Mouse (Mus musculus): ENCODE measurements around the gene Thsd4. TPM values are rescaled to one million over a fixed set of nuclear protein-coding genes. Genes with fewer than 3 reads are reported as not detected.

Gene Thsd4
- total RNA-seq, 2 experiments from 2014 or later: not detected

GRCm38 (mm10) chr9:60229496-60229895, 292.4 kb downstream of the Thsd4 start:
- ATAC-seq (replicated peaks; ENCODE audit: poor library complexity, severe bottlenecking): no peak

- no peak for ATAC-seq (replicated peaks; ENCODE audit: poor library complexity, severe bottlenecking)
Measured at GRCm38 (mm10) chr9:60227727-60228126, 294.1 kb downstream of the Thsd4 start.

GRCm38 (mm10) chr9:60226679-60227078, 295.2 kb downstream of the Thsd4 start:
- ATAC-seq (replicated peaks; ENCODE audit: poor library complexity, severe bottlenecking): no peak

GRCm38 (mm10) chr9:60226155-60226554, 295.7 kb downstream of the Thsd4 start:
- no peak for ATAC-seq (replicated peaks; ENCODE audit: poor library complexity, severe bottlenecking)

GRCm38 (mm10) chr9:60225453-60225852, 296.4 kb downstream of the Thsd4 start:
- no peak for ATAC-seq (replicated peaks; ENCODE audit: poor library complexity, severe bottlenecking)

GRCm38 (mm10) chr9:60224039-60224695, 297.7 kb downstream of the Thsd4 start:
- no peak for ATAC-seq (replicated peaks; ENCODE audit: poor library complexity, severe bottlenecking)

- ATAC-seq (replicated peaks; ENCODE audit: poor library complexity, severe bottlenecking): no peak
Measured at GRCm38 (mm10) chr9:60220431-60220830, 301.4 kb downstream of the Thsd4 start.

- no peak for ATAC-seq (replicated peaks; ENCODE audit: poor library complexity, severe bottlenecking)
Measured at GRCm38 (mm10) chr9:60218396-60218795, 303.4 kb downstream of the Thsd4 start.

GRCm38 (mm10) chr9:60216029-60216428, 305.8 kb downstream of the Thsd4 start:
- ATAC-seq (replicated peaks; ENCODE audit: poor library complexity, severe bottlenecking): no peak

- ATAC-seq (replicated peaks; ENCODE audit: poor library complexity, severe bottlenecking): no peak
Measured at GRCm38 (mm10) chr9:60213111-60213510, 308.7 kb downstream of the Thsd4 start.

- ATAC-seq (replicated peaks; ENCODE audit: poor library complexity, severe bottlenecking): no peak
Measured at GRCm38 (mm10) chr9:60208843-60209242, 313.0 kb downstream of the Thsd4 start.

- ATAC-seq (replicated peaks; ENCODE audit: poor library complexity, severe bottlenecking): no peak
Measured at GRCm38 (mm10) chr9:60203141-60203540, 318.7 kb downstream of the Thsd4 start.

GRCm38 (mm10) chr9:60200436-60200835, 321.4 kb downstream of the Thsd4 start:
- ATAC-seq (replicated peaks; ENCODE audit: poor library complexity, severe bottlenecking): no peak

GRCm38 (mm10) chr9:60198530-60199200, 323.2 kb downstream of the Thsd4 start:
- no peak for ATAC-seq (replicated peaks; ENCODE audit: poor library complexity, severe bottlenecking)

- no peak for ATAC-seq (replicated peaks; ENCODE audit: poor library complexity, severe bottlenecking)
Measured at GRCm38 (mm10) chr9:60195502-60195901, 326.3 kb downstream of the Thsd4 start.

- ATAC-seq (replicated peaks; ENCODE audit: poor library complexity, severe bottlenecking): no peak
Measured at GRCm38 (mm10) chr9:60194905-60195304, 326.9 kb downstream of the Thsd4 start.

GRCm38 (mm10) chr9:60192321-60192720, 329.5 kb downstream of the Thsd4 start:
- ATAC-seq (replicated peaks; ENCODE audit: poor library complexity, severe bottlenecking): no peak

- no peak for ATAC-seq (replicated peaks; ENCODE audit: poor library complexity, severe bottlenecking)
Measured at GRCm38 (mm10) chr9:60187437-60187836, 334.4 kb downstream of the Thsd4 start.

GRCm38 (mm10) chr9:60186948-60187347, 334.9 kb downstream of the Thsd4 start:
- no peak for ATAC-seq (replicated peaks; ENCODE audit: poor library complexity, severe bottlenecking)

GRCm38 (mm10) chr9:60184083-60184482, 337.8 kb downstream of the Thsd4 start:
- no peak for ATAC-seq (replicated peaks; ENCODE audit: poor library complexity, severe bottlenecking)

- no peak for ATAC-seq (replicated peaks; ENCODE audit: poor library complexity, severe bottlenecking)
Measured at GRCm38 (mm10) chr9:60182371-60182770, 339.5 kb downstream of the Thsd4 start.

GRCm38 (mm10) chr9:60180936-60181335, 340.9 kb downstream of the Thsd4 start:
- ATAC-seq (replicated peaks; ENCODE audit: poor library complexity, severe bottlenecking): no peak

All from granulocyte monocyte progenitor cell, adult 5-6 weeks (primary cell).